Mouse (Mus musculus) forebrain, postnatal 0 days (tissue): ENCODE results near the gene Phox2a. TPM values are rescaled to one million over a fixed set of nuclear protein-coding genes. Genes with fewer than 3 reads are reported as not detected.

ENCODE experiments used
- ATAC-seq: fragments of 200-750 bp; cut with Nextera tagmentation; 2 replicates; pipeline ENCODE4 v1.8.0; 2017; ENCODE audit warnings: mild to moderate bottlenecking, moderate library complexity
- DNase-seq: peaks from one replicate; pipeline ENCODE4 v3.0.0-alpha.2; 2015
- H3K27ac ChIP-seq: fragments of 300-500 bp; sonication (generic); 2 replicates; pipeline ENCODE4 v1.5.1; 2014; ENCODE audit warnings: low read depth, mild to moderate bottlenecking, antibody characterized with exemption, low read length, moderate library complexity, mixed read lengths
- H3K27me3 ChIP-seq: fragments of 300-500 bp; sonication (generic); 2 replicates; pipeline ENCODE4 v1.6.1; 2014; ENCODE audit warnings: mild to moderate bottlenecking, low read length, mixed read lengths; ENCODE audit not compliant: insufficient read depth
- H3K36me3 ChIP-seq: fragments of 300-500 bp; sonication (generic); 2 replicates; pipeline ENCODE4 v1.6.1; 2014; ENCODE audit warnings: mild to moderate bottlenecking, moderate library complexity; ENCODE audit not compliant: insufficient read depth
- H3K4me1 ChIP-seq: fragments of 300-500 bp; sonication (generic); 2 replicates; pipeline ENCODE4 v1.6.1; 2014; ENCODE audit warnings: antibody characterized with exemption; ENCODE audit not compliant: insufficient read depth
- H3K4me2 ChIP-seq: fragments of 300-500 bp; sonication (generic); 2 replicates; pipeline ENCODE4 v1.6.1; 2014; ENCODE audit warnings: low read depth, mild to moderate bottlenecking, moderate library complexity
- H3K4me3 ChIP-seq: fragments of 300-500 bp; sonication (generic); 2 replicates; pipeline ENCODE4 v1.5.1; 2014; ENCODE audit warnings: low read depth, low read length, mixed read lengths
- H3K9ac ChIP-seq: fragments of 300-500 bp; sonication (generic); 2 replicates; pipeline ENCODE4 v1.6.1; 2014; ENCODE audit warnings: mild to moderate bottlenecking
- H3K9me3 ChIP-seq: fragments of 300-500 bp; sonication (generic); 2 replicates; pipeline ENCODE4 v1.6.1; 2016; ENCODE audit warnings: low read length
- CTCF ChIP-seq: sonication (generic); IDR thresholded peaks from 2 replicates; pipeline ENCODE4 v1.5.1; 2016; ENCODE audit warnings: antibody characterized with exemption, control low read depth, low read depth
- WGBS: fragments of 180-500 bp; shearing (Covaris S2); extraction: QIAGEN DNeasy Blood & Tissue Kit; methylation state at CpG from one replicate; pipeline ENCODE4 v1.1.7; 2014; 5-methylcytosine and 5-hydroxymethylcytosine counted together
- polyA plus RNA-seq: library from polyadenylated mRNA; unstranded; fragments of >200 nt; fragmentation: Nextera tagmentation; extraction: Ambion mirVana; gene quantifications from 2 replicates; pipeline ENCODE4 v1.2.1, GENCODE M21; 2015
- total RNA-seq: library from RNA; depleted of rRNA; stranded (reverse); fragments of >200 nt; gene quantifications from 2 replicates; pipeline ENCODE4 v1.2.3, GENCODE M21; 2014

Phox2a gene
- total and polyA plus RNA-seq, 2 experiments from 2014 or later: not detected

- peaks cover 65% of the 10 kb centered on the region for H3K27me3 ChIP-seq
- H3K4me1 ChIP-seq: no peaks in the 10 kb centered on the region
- peak overlapping the region; percentile 57 for H3K4me2 ChIP-seq
- H3K27ac ChIP-seq: no peak overlapping the region
- H3K9ac ChIP-seq: no peak overlapping the region
- no peaks in the 10 kb centered on the region for H3K9me3 ChIP-seq
- TF ChIP-seq CTCF: peak; percentile 2; the same call in 1 of the 2 replicates
- under 1% methylated on average over 68 of the region's 71 CpGs for WGBS
- no peaks in the 10 kb centered on the region; the same call in 1 of the 2 replicates for H3K36me3 ChIP-seq
- peak overlapping the region; percentile 32 for H3K4me3 ChIP-seq
- ATAC-seq (peak; percentile 67), DNase-seq (peak; percentile 26)
Observed at GRCm38 (mm10) chr7:101821571-101822501, 3.7 kb downstream of the Phox2a start.

GRCm38 (mm10) chr7:101822836-101823757 lies 5.0 kb downstream of the Phox2a start:
- Histone ChIP-seq H3K36me3 (peaks cover 5% of the 10 kb centered on the region; the same call in 1 of the 2 replicates), H3K9me3 (no peaks in the 10 kb centered on the region), H3K27ac (no peak overlapping the region), H3K4me2 (no peak overlapping the region), H3K4me1 (no peaks in the 10 kb centered on the region), H3K9ac (no peak overlapping the region), H3K4me3 (no peak overlapping the region), H3K27me3 (peaks cover 54% of the 10 kb centered on the region)
- WGBS: 27% methylated on average over 32 of the region's 32 CpGs
- TF ChIP-seq CTCF: peak; percentile 44
- ATAC-seq: no peak
- DNase-seq: no peak

- TF ChIP-seq CTCF: no peak
- no peak overlapping the region for H3K4me3 ChIP-seq
- H3K27me3 ChIP-seq: peaks cover 45% of the 10 kb centered on the region
- DNase-seq (no peak), ATAC-seq (no peak)
- no peak overlapping the region for H3K9ac ChIP-seq
- H3K4me2 ChIP-seq: no peak overlapping the region
- H3K27ac ChIP-seq: no peak overlapping the region
- H3K36me3 ChIP-seq: peaks cover 5% of the 10 kb centered on the region
- no peaks in the 10 kb centered on the region for H3K9me3 ChIP-seq
- 70% methylated on average over 18 of the region's 18 CpGs for WGBS
- no peaks in the 10 kb centered on the region for H3K4me1 ChIP-seq
Observed at GRCm38 (mm10) chr7:101823758-101824630, 5.9 kb downstream of the Phox2a start.

- Histone ChIP-seq H3K4me1 (no peaks in the 10 kb centered on the region), H3K9ac (no peak overlapping the region), H3K36me3 (peaks cover 14% of the 10 kb centered on the region), H3K27me3 (no peaks in the 10 kb centered on the region; the same call in 1 of the 2 replicates), H3K4me3 (no peak overlapping the region), H3K27ac (no peak overlapping the region), H3K4me2 (no peak overlapping the region), H3K9me3 (no peaks in the 10 kb centered on the region)
- WGBS: 98% methylated on average over 3 of the region's 3 CpGs
- ATAC-seq: no peak
- TF ChIP-seq CTCF: no peak
- DNase-seq: no peak
Observed at GRCm38 (mm10) chr7:101830373-101830772, 12.3 kb downstream of the Phox2a start.

- Histone ChIP-seq H3K9me3 (no peaks in the 10 kb centered on the region), H3K4me3 (no peak overlapping the region), H3K4me2 (no peak overlapping the region), H3K27ac (no peak overlapping the region), H3K9ac (no peak overlapping the region), H3K27me3 (no peaks in the 10 kb centered on the region; the same call in 1 of the 2 replicates), H3K36me3 (peaks cover 14% of the 10 kb centered on the region), H3K4me1 (no peaks in the 10 kb centered on the region)
- TF ChIP-seq CTCF: no peak
- 87% methylated on average over 8 of the region's 8 CpGs for WGBS
- no peak for DNase-seq
- ATAC-seq: no peak
Observed at GRCm38 (mm10) chr7:101831437-101831836, 13.3 kb downstream of the Phox2a start.

GRCm38 (mm10) chr7:101832372-101832771 lies 14.3 kb downstream of the Phox2a start:
- Histone ChIP-seq H3K36me3 (peaks cover 10% of the 10 kb centered on the region), H3K9ac (no peak overlapping the region), H3K4me1 (no peaks in the 10 kb centered on the region), H3K4me3 (no peak overlapping the region), H3K9me3 (no peaks in the 10 kb centered on the region), H3K27me3 (no peaks in the 10 kb centered on the region; the same call in 1 of the 2 replicates), H3K4me2 (no peak overlapping the region), H3K27ac (no peak overlapping the region)
- DNase-seq (no peak), ATAC-seq (no peak)
- 93% methylated on average over 4 of the region's 4 CpGs for WGBS
- no peak for TF ChIP-seq CTCF
